Mouse (Mus musculus) liver, postnatal 0 days (tissue): ENCODE data around the gene Gm10803. TPM values are rescaled to one million over a fixed set of nuclear protein-coding genes. Genes with fewer than 3 reads are reported as not detected.
A peak's percentile ranks its signal among the peaks of the same experiment; 100 is the strongest.

ENCODE experiments used
- ATAC-seq: fragments of 200-750 bp; cut with Nextera tagmentation; 2 replicates; pipeline ENCODE4 v1.8.0; 2017; ENCODE audit warnings: mild to moderate bottlenecking, moderate library complexity
- DNase-seq: peaks from one replicate; pipeline ENCODE4 v3.0.0-alpha.2; 2016
- H3K27ac ChIP-seq: fragments of 300-500 bp; sonication (generic); 2 replicates; pipeline ENCODE4 v1.5.1; 2014; ENCODE audit warnings: antibody characterized with exemption, moderate library complexity, mild to moderate bottlenecking, low read depth
- H3K27me3 ChIP-seq: fragments of 300-500 bp; sonication (generic); 2 replicates; pipeline ENCODE4 v1.6.1; 2014; ENCODE audit warnings: low read length, control low read depth, mixed read lengths; ENCODE audit not compliant: insufficient read depth
- H3K36me3 ChIP-seq: fragments of 300-500 bp; sonication (generic); replicated peaks from 2 replicates; pipeline ENCODE4 v1.6.1; 2014; ENCODE audit warnings: mild to moderate bottlenecking, control low read depth, low read length, moderate library complexity, mixed read lengths; ENCODE audit not compliant: insufficient read depth
- H3K4me1 ChIP-seq: fragments of 300-500 bp; sonication (generic); 2 replicates; pipeline ENCODE4 v1.6.1; 2014; ENCODE audit warnings: antibody characterized with exemption, mild to moderate bottlenecking, control low read depth; ENCODE audit not compliant: insufficient read depth
- H3K4me2 ChIP-seq: fragments of 300-500 bp; sonication (generic); 2 replicates; pipeline ENCODE4 v1.6.1; 2014; ENCODE audit warnings: low read depth, mild to moderate bottlenecking, low read length, moderate library complexity, mixed read lengths
- H3K4me3 ChIP-seq: fragments of 300-500 bp; sonication (generic); 2 replicates; pipeline ENCODE4 v1.5.1; 2014; ENCODE audit warnings: low read depth, low read length
- H3K9ac ChIP-seq: fragments of 300-500 bp; sonication (generic); replicated peaks from 2 replicates; pipeline ENCODE4 v1.6.1; 2014; ENCODE audit warnings: mild to moderate bottlenecking, moderate library complexity
- H3K9me3 ChIP-seq: fragments of 300-500 bp; sonication (generic); 2 replicates; pipeline ENCODE4 v1.6.1; 2016; ENCODE audit warnings: mild to moderate bottlenecking, control low read depth, low read length, mixed read lengths
- CTCF ChIP-seq: sonication (generic); IDR thresholded peaks from 2 replicates; pipeline ENCODE4 v1.5.1; 2016; ENCODE audit warnings: antibody characterized with exemption, low read depth
- EP300 ChIP-seq: IDR thresholded peaks from 2 replicates; pipeline ENCODE4 v1.6.1; 2016; ENCODE audit warnings: antibody characterized with exemption, low read depth, mild to moderate bottlenecking
- WGBS: fragments of 180-500 bp; shearing (Covaris S2); extraction: QIAGEN DNeasy Blood & Tissue Kit; methylation state at CpG from one replicate; pipeline ENCODE4 v1.1.7; 2014; ENCODE audit not compliant: insufficient replicate concordance; 5-methylcytosine and 5-hydroxymethylcytosine counted together
- polyA plus RNA-seq: library from polyadenylated mRNA; unstranded; fragments of >200 nt; fragmentation: Nextera tagmentation; extraction: Ambion mirVana; gene quantifications from 2 replicates; pipeline ENCODE4 v1.2.1, GENCODE M21; 2015

Gm10803 gene
- polyA plus RNA-seq, 1 experiment from 2014 or later: not detected

GRCm38 (mm10) chr2:93525033-93525762, 35.2 kb upstream of the Gm10803 start:
- no peak overlapping the region for H3K4me2 ChIP-seq
- H3K36me3 ChIP-seq: no peaks in the 10 kb centered on the region
- H3K27me3 ChIP-seq: no peaks in the 10 kb centered on the region
- no peak overlapping the region for H3K9ac ChIP-seq
- H3K4me3 ChIP-seq: no peak overlapping the region
- TF ChIP-seq CTCF (no peak), EP300 (no peak)
- H3K9me3 ChIP-seq: no peaks in the 10 kb centered on the region
- 76% methylated on average over 16 of the region's 16 CpGs for WGBS
- no peak for ATAC-seq
- DNase-seq: no peak
- no peak overlapping the region for H3K27ac ChIP-seq
- no peaks in the 10 kb centered on the region for H3K4me1 ChIP-seq

GRCm38 (mm10) chr2:93529602-93530001, 30.8 kb upstream of the Gm10803 start:
- Histone ChIP-seq H3K27me3 (no peaks in the 10 kb centered on the region), H3K36me3 (no peaks in the 10 kb centered on the region), H3K9ac (no peak overlapping the region), H3K4me3 (no peak overlapping the region), H3K4me2 (no peak overlapping the region), H3K4me1 (no peaks in the 10 kb centered on the region), H3K27ac (no peak overlapping the region), H3K9me3 (no peaks in the 10 kb centered on the region)
- TF ChIP-seq EP300 (no peak), CTCF (no peak)
- WGBS: 54% methylated on average over 4 of the region's 4 CpGs
- DNase-seq (no peak), ATAC-seq (no peak)

GRCm38 (mm10) chr2:93533891-93534290, 26.5 kb upstream of the Gm10803 start:
- no peak for TF ChIP-seq EP300
- TF ChIP-seq CTCF: no peak
- Histone ChIP-seq H3K4me2 (no peak overlapping the region), H3K27me3 (no peaks in the 10 kb centered on the region), H3K4me1 (no peaks in the 10 kb centered on the region), H3K9me3 (no peaks in the 10 kb centered on the region), H3K36me3 (no peaks in the 10 kb centered on the region), H3K4me3 (no peak overlapping the region), H3K27ac (no peak overlapping the region), H3K9ac (no peak overlapping the region)
- DNase-seq (no peak), ATAC-seq (no peak)
- WGBS: 95% methylated on average over 7 of the region's 7 CpGs

- Histone ChIP-seq H3K4me2 (no peak overlapping the region), H3K4me3 (no peak overlapping the region), H3K4me1 (no peaks in the 10 kb centered on the region), H3K9me3 (no peaks in the 10 kb centered on the region), H3K9ac (no peak overlapping the region), H3K27me3 (no peaks in the 10 kb centered on the region), H3K36me3 (no peaks in the 10 kb centered on the region), H3K27ac (no peak overlapping the region)
- WGBS: 45% methylated on average over 3 of the region's 3 CpGs
- ATAC-seq (no peak), DNase-seq (peak; percentile 21)
- TF ChIP-seq CTCF (peak; percentile 52), EP300 (no peak)
Measured at GRCm38 (mm10) chr2:93537385-93537967, 22.9 kb upstream of the Gm10803 start.

GRCm38 (mm10) chr2:93538140-93538539, 22.2 kb upstream of the Gm10803 start:
- Histone ChIP-seq H3K9me3 (no peaks in the 10 kb centered on the region), H3K4me3 (no peak overlapping the region), H3K27me3 (no peaks in the 10 kb centered on the region), H3K4me2 (no peak overlapping the region), H3K36me3 (no peaks in the 10 kb centered on the region), H3K9ac (no peak overlapping the region), H3K4me1 (no peaks in the 10 kb centered on the region), H3K27ac (no peak overlapping the region)
- WGBS: 28% methylated on average over 6 of the region's 6 CpGs
- DNase-seq: no peak
- no peak for ATAC-seq
- TF ChIP-seq CTCF (no peak), EP300 (no peak)

- no peak for DNase-seq
- Histone ChIP-seq H3K36me3 (no peaks in the 10 kb centered on the region), H3K9ac (no peak overlapping the region), H3K4me3 (no peak overlapping the region), H3K27ac (no peak overlapping the region), H3K4me1 (no peaks in the 10 kb centered on the region), H3K27me3 (no peaks in the 10 kb centered on the region), H3K4me2 (no peak overlapping the region), H3K9me3 (no peaks in the 10 kb centered on the region)
- no peak for TF ChIP-seq CTCF
- TF ChIP-seq EP300: no peak
- WGBS: 72% methylated on average over 2 of the region's 2 CpGs
- no peak for ATAC-seq
Measured at GRCm38 (mm10) chr2:93541771-93542170, 18.6 kb upstream of the Gm10803 start.
